Mouse (Mus musculus): Measurements from ENCODE around the gene Prss29.

DNA sequence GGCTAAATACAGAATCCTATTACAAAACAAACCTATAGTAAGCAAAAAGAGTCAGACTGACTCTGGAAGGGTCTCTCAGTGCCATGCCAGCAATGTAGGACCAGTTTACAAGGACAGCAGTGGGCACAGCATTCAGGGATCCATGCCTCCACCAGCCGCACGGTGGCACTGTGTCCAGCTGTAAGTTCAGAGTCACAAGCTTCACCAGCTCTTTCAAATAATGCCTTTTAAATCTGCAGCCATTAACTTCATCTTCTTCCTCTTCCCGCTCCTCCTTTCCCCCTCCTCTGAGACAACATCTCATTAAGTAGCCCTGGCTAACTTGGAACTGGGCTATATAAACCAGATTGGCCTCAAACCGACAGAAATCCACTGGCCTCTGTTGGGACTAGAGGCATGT is 29.6 kb upstream of the Prss29 start:
- TF ChIP-seq UBTF (IDR thresholded peaks at IDR 0.05; ENCODE audit: borderline replicate concordance, insufficient read depth, low read depth, low read length) (no peak), CTCF (IDR thresholded peaks at IDR 0.05 in 2 of 3, conservative IDR thresholded peaks at IDR 0.05 in 1 of 3; ENCODE audit: control insufficient read depth in 1 of 3, insufficient read depth in 1 of 3, low read depth in 2 of 3, low read length in 3 of 3, poor library complexity in 1 of 3, severe bottlenecking in 1 of 3) (peak; percentile 89 to 92 (median 91)), BHLHE40 (IDR thresholded peaks at IDR 0.05; ENCODE audit: borderline replicate concordance, low read depth, low read length) (no peak)
